Mouse (Mus musculus) lung, adult 2 months (tissue): ENCODE results near the gene Vps37c.

ENCODE experiments used
- CTCF ChIP-seq: fragments of 200-500 bp; IDR thresholded peaks from 2 replicates; pipeline ENCODE4 v1.5.1; 2011; ENCODE audit warnings: mild to moderate bottlenecking, low read length, control low read depth; ENCODE audit not compliant: insufficient read depth
- POLR2A ChIP-seq: fragments of 200-500 bp; IDR thresholded peaks from 2 replicates; pipeline ENCODE4 v1.6.1; 2011; ENCODE audit warnings: low read depth, mild to moderate bottlenecking, control low read depth, low read length, borderline replicate concordance; ENCODE audit errors: extremely low read depth

GRCm38 (mm10) chr19:10710088-10710511, 21.6 kb downstream of the Vps37c start:
- TF ChIP-seq CTCF (peak; percentile 63), POLR2A (no peak)
